Mouse (Mus musculus) CH12F3 (cell line): Measurements from ENCODE around the gene Slc48a1.

Source experiments
- in situ Hi-C: fragments of 300-500 bp; cut with MboI; formaldehyde crosslinking; loops from 2 replicates; pipeline ENCODE4 v1.14.3; 2020; ENCODE audit warnings: low sequenced_read_pairs

The Slc48a1 gene

DNA sequence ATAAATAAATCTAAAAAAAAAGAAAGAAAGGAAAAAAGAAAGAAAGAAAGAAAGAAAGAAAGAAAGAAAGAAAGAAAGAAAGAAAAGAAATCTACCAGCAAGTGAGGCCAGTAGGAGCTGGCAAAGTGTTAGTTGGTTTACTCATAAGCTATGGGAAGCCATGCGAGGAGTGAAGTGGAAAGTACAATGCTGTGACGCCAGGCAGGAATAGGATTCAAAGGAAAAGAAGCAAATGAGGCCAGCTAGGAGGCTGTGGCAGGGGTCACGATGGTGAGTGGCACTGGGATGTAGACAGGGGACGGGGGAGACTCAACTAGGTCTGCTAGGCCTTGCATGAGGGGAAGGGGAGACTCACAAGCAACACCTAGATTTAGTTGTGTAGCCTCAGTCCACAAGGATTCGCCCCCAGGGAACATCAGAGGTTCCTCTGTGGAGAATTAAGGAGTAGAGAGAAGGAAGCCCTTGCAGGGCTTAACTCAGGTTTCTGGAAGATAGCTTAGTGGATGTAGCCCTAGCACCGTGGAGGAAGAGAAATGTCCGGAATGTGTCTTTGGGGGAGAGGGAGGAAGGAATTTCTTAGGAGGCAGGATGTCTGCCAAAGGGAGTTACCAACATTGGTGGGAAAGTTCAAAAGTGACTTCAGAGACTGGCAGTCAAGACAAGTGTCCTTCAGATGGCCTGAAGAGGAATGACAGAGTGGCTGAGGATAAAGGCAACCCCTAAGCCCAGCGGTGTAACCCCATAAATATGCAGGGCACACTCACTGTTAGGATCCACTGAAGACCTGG, at the start of gene Slc48a1:
Slc48a1 (plus strand) TSS at position 210 of the 788 bp plus-strand sequence.
- in situ Hi-C loops: no loop called here

DNA sequence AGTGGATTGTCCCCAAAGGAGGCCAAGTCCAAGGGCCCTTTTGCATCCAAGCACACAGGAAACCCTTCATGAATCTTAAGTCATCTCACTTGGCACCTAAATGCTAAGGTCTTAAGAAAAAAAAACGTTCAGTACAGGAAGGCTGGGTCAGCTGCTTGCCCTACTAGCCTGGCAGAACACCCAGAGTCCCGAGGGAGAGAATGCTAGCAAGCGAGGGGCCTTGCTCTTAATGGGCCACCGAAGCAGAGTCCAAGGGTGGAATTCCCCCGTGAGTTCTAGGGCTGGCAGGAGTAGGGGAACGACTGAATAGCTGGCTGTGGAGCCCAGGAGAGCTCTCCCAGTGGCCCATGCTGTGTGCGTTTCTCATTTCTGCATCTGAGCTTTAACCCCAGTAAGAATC, 49.5 kb upstream of the Slc48a1 start:
- in situ Hi-C loops: no loop called here

DNA sequence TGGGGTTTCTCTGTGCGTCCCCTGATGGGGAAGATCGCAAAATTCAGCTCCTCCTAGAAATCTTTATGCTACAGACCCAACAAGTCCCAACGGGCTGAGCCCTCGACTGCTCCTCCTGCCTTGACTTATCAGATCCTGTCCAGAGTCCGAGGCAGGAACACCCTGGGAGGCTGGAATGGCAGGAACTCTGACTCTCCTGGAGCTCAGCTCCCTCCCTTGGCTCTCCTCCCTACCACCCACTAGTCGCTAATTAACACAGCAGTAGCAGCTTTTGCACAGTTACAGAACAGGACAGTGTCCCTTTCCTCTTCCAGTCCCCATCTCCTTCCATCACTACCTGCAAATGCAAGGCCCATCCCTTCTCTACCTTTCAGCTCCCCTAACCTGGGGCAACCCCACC, 48.0 kb upstream of the Slc48a1 start:
- in situ Hi-C loops: no loop called here

DNA sequence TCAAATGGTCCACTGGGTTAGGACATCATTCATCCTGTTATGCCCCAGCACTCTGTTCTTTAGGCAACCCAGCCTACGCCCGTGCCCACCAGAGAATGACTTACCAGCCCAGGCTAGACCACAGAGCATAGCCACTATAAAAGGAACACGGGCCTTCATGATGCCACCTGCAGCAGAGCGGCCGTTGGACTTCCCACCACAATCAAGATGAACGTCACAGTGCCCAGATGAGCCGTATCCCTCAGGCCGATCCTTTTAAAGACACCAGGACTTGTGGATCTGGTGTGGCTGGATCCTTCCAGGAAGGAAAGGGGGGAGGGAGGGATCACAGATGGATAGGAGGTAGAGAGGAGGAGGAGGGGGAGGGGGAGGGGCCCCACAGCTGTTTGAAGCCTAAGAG, 47.2 kb upstream of the Slc48a1 start, which contains the start of gene Endou:
Endou (minus strand) TSS at position 229 of the 400 bp plus-strand sequence.
- in situ Hi-C loops: no loop called here

DNA sequence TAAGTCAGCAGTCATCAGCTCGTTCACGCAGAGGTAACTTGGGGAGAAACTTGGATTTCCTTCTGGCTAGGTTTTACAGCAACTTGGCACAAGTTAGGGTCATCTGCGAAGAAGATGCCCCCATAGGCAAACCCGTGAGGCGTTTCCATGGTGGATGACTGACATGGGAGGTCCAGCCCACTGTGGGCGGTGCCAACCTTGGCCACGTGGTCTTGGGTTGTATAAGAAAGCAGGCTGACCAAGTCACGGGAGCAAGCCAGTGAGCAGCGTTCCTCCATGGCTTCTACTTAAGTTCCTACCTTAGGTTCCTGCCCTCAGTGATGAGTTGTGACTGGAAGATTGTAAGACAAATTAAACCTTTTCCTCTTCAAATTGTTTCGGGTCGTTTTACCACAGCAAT, 46.3 kb upstream of the Slc48a1 start:
- in situ Hi-C loops: no loop called here

DNA sequence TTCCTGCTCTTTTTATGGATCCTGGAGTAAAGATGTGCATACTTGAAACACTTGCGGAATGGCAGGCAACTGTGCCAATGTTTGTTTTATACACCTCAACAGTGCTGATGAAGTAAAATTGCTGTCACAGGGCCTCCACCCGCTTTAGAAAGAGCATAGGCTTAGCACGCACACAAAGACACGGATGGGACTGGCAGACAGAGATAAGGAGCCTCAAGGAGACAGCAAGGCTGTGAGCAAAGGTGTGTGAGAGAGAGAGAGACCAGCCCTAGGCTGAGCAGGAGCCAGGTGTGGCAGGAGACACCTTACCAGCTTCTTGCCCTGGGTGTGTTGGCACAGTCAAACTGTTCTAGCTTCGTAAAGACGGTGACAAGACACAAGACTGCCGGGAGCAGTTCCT, 39.4 kb upstream of the Slc48a1 start:
- in situ Hi-C loops: no loop called here

DNA sequence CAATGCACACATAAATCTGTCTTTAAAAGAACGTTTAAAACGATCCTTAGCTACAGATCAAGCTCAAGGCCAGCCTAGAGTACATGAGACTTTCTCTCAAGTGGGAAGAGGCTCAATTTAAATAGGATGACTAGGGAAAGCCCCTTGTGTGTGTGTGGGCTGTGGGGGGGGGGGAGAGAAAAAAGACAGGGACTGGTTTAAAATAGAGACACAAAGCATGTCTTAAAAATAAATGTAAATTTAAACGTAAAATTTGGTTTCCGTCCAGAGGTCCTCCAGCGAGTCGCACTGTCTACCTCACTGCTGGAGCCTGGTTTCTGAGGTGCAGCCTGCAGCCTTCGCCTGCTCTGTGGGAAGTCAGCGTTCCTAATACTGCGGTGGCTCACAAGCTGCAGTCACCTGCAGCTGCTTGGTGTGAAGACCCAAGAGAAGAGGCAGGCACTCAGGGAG, 38.0 kb upstream of the Slc48a1 start:
- in situ Hi-C loops: no loop called here

DNA sequence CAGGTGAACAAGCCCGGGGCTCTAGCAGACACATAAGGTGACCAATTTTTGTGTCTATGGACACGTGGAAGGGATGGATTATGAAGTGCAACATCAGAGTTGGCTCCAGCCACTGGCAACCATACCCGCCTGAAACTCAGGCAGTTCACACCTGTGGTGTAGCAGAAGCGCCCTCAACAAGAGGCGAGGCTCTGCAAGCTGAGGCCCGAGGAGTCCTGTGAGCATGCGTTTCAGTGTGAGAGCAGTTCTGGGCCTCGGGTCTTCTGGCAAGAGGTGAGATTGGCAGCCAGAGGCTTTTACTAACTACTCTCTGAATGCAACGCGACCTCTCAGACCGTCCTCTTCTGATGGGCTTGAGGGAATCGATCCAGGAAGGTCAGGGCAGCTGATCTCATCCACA, 36.7 kb upstream of the Slc48a1 start:
- in situ Hi-C loops: no loop called here

DNA sequence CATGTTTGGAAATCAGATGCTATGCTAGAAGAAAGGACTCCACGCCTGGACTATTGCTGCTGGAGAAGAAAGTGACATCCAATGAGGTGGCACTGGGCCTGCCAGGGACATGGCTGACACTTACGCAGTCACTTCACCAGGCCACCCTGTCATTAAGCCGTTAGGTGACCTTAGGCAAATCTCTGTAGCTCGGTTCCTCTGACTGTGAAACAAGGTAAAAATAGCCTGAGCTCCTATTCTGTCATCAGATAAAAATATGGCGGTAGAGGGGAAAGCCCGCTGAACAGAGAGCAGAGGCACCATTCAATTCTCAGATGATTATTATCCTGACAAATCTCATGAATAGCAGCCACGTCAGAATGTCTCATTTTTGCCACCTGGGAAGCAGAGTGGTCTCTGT, 36.2 kb upstream of the Slc48a1 start:
- in situ Hi-C loops: no loop called here

DNA sequence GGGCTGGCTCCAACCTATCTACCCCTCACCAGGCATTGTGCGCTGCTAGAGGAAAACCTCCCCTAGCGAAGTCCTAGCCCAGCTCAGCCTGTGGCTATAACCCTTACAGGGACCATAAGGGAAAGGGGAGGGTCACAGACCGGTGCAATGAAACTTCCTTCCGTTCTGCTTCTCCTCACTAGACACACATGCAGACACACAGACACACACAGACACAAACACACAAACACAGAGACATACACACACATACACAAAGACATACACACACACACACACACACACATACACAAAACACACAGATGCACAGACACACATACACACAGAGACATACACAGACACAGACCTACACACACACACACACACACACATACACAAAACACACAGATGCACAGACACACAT, 35.7 kb upstream of the Slc48a1 start:
- in situ Hi-C loops: no loop called here

DNA sequence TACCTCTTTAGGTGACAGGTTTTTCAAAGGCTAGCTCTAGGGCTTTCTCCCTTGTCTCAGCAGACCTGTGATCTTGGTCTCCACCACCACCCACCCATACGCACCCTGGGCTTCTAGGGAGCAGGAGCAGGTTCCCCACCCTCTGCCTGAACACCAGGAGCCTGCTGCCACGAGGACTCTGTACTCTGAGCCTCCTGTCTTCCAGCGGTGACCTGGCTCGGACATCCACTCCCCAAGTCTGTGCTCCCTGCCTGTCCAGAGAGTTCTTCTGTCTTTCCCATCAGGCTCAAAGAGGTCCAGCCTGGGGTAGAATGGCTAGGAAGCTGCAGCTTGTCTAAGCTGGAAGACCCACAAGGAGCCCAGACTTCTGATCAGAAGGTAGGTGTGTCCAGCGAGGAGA, 35.1 kb upstream of the Slc48a1 start:
- in situ Hi-C loops: no loop called here

DNA sequence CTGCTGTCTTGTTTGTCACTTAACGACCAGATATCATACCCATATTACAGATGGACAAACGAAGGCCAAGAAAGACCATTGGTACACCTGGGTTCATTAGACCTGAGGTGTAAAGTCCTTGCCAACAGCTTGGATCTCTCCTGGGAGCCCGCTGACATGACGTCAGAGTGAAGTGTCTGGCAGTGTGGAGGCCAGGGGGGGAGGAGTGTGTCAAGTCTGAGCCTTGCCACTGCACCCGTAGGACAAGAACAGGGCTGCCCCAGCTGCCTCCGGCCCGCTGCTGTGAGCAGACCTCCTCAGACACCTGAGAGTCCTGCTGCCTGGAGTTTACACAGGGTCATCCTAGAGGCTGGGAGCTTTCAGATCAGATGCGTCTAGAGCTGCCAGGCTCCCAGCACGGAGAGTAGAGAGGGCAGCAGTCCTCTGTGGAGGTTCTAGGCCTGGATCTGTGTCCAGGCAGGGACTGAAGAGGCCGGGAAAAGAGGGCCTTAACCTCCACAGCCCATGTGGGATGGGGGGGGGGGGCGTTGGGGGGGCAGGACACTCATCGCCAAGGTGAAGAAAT, 34.3 kb upstream of the Slc48a1 start:
- in situ Hi-C loops: no loop called here

DNA sequence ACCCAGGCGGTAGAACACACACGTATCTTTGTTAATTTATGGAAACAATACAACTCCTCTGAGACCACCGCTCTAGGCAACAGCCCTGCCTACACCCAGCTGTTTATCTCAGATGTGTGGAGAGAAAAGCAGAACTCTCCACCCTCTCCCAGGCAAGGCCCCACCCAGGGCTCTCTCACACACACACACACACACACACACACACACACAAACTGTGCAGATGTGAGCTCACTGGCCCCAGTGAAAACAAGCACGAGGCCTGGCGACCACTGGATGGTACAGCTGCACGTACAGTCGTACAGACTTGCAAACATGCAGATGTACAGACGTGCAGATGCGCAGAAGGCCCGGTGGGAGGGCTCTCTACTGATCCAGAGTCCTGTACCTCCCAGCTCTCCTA, 33.4 kb upstream of the Slc48a1 start:
- in situ Hi-C loops: no loop called here

DNA sequence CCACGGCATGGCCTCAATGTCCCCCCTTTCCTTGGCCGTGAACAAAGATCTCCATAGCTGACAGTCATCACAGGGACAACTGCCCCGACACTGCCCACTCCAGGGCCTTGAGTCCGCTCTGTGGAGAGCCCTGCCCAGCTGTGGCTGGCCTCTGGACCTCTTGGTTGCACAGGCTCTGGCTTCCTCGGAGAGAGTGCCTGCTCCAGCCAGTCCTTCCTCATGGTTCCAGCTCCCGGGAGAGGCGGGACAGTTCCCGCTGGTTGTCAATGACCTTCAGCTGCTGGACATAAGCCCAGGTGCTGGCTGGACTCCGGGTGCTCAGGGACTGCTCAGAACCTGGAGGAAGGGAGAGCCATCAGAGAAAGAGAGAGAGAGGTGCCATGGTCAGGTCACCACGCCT, 33.0 kb upstream of the Slc48a1 start:
- in situ Hi-C loops: no loop called here

DNA sequence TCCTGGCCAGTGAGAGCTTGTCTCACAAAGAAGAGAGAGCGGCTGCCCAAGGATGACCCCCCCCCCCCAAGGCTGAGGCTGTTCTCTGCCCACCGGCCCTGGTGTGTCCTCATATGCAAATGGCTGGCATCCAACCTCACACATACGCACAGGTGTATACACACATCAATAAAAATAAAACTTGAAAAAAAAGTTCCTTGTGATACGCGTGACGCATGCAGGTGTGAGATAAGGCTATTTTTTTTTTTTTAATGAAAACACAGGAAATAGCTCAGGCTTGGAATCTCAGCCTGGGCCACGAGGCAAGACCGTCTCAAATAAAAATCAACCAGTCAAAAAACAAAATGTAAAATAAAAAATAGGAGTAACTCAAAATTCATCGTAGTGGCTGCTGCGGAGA, 32.0 kb upstream of the Slc48a1 start:
- in situ Hi-C loops: no loop called here

DNA sequence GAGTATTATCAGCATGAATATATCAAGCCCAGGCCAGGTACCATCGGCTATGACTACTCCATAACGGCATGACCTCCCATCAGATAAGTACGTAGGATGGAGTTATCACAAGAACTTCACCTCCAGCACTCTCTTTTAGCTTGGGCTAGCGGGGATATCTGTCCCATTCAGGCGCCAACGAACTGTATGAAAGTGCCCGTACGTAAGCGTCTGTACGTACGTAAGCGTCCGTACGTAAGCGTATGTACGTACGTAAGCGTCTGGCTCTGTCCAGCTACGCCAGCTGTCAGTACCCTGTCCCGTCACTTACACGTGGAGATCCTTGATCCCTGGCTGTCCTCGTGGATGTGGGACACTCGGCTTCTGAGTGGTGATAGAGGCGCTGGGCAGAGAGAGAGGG, 31.6 kb upstream of the Slc48a1 start:
- in situ Hi-C loops: no loop called here

DNA sequence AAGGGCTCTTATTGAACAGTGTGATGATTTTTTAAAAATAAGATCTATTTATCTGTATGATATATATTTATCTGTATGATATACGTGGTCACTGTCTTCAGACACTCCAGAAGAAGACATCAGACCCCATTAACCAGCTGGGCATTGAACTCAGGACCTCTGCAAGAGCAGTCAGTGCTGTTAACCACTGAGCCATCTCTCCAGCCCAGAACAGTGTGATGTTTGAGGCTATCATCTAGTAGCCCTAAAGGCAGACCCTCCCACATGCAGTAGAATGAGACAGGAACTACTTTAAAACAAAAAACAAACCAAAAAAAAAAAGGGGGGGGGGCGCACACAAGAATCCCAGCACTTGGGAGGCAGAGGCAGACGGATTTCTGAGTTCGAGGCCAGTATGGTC, 30.8 kb upstream of the Slc48a1 start:
- in situ Hi-C loops: no loop called here

DNA sequence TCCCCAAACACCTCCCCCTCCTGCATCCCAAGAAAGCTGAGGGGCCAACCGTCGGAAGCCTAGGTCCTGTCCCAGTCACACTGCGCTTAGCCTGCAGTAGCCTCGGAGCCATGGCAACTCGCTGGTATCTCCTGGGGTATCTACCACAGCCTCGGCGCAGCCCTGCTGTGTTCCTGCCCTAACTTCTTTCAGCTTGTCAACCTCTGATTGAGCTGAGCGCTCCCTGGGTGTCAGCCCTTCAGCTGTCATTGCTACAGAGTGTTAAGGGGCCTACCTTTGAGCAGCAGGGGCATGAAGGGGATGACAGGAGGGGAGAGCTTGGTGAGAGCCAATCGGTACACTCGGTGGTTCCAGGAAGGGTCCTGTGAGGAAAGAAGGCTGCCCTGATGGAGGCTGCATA, 30.0 kb upstream of the Slc48a1 start:
- in situ Hi-C loops: no loop called here

DNA sequence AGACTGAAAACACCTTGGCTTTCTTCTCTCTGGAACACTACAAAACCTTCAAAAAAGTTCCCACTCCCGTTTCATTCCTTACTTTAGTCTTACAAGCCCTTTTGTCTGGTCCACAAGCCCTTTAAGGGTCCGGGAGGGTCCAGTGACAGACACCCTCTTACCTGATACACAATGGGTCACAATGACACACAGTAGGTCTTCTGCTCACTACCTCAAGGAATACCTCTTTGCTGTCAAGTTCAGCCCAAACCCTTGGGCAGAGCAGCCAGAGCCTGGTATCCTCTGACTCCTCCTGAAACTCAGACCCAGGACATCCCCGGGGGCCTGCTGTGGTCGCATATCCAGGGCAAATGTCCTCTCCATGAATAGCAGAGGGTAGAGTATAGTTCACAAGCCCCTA, 29.4 kb upstream of the Slc48a1 start:
- in situ Hi-C loops: no loop called here

DNA sequence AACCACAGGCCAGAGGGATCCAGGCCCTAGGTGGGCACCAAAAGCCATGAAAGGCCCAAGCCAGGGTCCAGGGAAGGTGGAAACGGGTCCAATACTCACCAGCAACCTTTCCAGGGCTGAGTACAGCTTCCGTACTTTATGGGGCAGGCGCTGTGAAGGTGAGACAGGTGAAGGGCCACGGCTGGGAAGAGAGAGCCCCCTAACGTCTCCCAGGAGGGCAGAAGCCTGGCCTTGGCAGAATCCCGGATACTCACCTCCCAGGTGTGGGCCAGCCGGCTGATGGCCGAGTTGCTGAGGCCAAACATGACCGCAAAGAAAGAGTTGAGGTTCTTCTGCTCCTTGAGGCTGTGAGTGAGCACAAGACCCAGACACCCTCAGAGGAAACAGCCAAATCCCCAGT, 28.9 kb upstream of the Slc48a1 start:
- in situ Hi-C loops: no loop called here

DNA sequence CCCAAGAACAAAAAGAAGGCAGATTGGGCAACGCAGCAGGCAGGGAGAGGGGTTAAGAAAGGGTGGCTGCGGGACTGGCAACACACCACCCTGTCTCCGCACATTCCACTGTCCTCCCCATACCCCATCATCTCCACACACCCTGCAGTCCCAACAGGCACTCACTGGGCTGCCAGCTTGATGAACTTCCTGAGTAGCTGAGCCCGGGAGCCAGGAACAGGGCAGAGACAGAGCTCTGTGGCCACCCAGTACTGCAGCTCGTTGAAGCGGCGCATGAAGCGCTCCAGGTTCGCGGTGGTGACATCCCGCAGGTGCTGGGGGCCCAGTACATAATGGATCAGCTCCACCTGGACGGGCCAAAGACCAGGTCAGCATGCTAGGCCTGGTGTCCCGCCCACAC, 28.5 kb upstream of the Slc48a1 start:
- in situ Hi-C loops: no loop called here

DNA sequence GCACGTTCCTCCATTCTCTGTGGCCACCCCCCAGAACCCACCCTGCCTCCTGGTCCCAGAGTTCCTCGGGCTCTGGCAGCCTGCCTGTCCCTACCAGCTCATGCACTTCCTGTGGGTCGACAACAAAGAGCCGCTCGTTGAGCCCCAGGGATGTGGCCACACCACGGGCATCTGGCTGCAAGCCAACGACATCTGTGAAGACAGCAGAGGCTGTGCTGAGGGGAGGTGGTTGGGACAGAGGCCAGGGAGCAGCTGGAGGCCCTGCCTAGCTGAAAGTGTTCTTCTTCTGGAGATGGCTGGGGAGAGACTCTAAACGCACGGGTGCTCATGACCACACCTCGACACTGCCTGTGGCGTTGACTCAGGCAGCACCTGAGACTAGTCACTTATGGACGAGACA, 27.6 kb upstream of the Slc48a1 start:
- in situ Hi-C loops: no loop called here

DNA sequence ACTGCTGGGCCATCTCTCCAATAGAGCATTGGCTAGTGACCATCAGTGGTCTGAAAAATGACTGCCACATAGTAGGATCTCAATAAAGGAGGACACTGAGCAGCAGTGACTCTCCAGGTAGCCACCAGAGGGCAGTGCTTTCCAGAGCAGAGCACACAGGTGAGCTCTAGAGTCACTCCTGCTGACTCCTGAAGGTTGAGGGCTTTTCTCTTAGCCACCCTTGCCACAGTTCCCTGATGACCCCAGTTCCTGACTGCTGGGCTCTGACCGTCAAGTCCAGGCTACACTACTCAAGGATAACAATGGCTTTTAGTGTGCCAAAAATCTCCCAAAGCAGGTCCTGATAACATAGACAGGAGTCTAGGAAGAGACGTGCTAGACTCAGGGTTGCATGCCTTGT, 26.6 kb upstream of the Slc48a1 start:
- in situ Hi-C loops: no loop called here
